Mouse (Mus musculus): ENCODE data around the gene Itprid1.

GRCm38 (mm10) chr6:56027966-56028365 lies 191.3 kb downstream of the Itprid1 start:
- TF ChIP-seq POLR2A (IDR thresholded peaks at IDR 0.05; ENCODE audit: control insufficient read depth, low read depth, low read length) (no peak), CTCF (IDR thresholded peaks at IDR 0.05; ENCODE audit: control insufficient read depth, insufficient read depth, insufficient replicate concordance, low read depth, low read length) (no peak)
